Mouse (Mus musculus) right cerebral cortex, postnatal 4 days (tissue): ENCODE measurements at regions not wholly inside any gene's neighbourhood (a gene's known extent, or its start where the extent isn't known, plus 50 kb on each side); places are given as distances from the start of the nearest gene placed in this dataset.

Experiments
- DNase-seq: peaks from one replicate; pipeline ENCODE4 v3.0.0-alpha.2; 2022

- DNase-seq, result no peak
Measured at GRCm38 (mm10) chr8:64336546-64336945, 130.5 kb upstream of the Tll1 start.

- no peak for DNase-seq
Measured at GRCm38 (mm10) chr8:64335495-64335894, 129.4 kb upstream of the Tll1 start.

- no peak for DNase-seq
Measured at GRCm38 (mm10) chr8:64323985-64324384, 117.9 kb upstream of the Tll1 start.

GRCm38 (mm10) chr8:64320343-64320742, 114.3 kb upstream of the Tll1 start:
- DNase-seq, result no peak

GRCm38 (mm10) chr8:64319220-64319820, 113.2 kb upstream of the Tll1 start:
- DNase-seq, result no peak

- DNase-seq, result no peak
Measured at GRCm38 (mm10) chr8:64318524-64319219, 112.6 kb upstream of the Tll1 start.

GRCm38 (mm10) chr8:64317815-64318214, 111.7 kb upstream of the Tll1 start:
- no peak for DNase-seq

- no peak for DNase-seq
Measured at GRCm38 (mm10) chr8:64307995-64308394, 101.9 kb upstream of the Tll1 start.

GRCm38 (mm10) chr8:64282806-64283205, 76.7 kb upstream of the Tll1 start:
- DNase-seq, result no peak

GRCm38 (mm10) chr8:64281598-64281997, 75.5 kb upstream of the Tll1 start:
- no peak for DNase-seq

- no peak for DNase-seq
Measured at GRCm38 (mm10) chr8:64280391-64280790, 74.3 kb upstream of the Tll1 start.

- DNase-seq, result no peak
Measured at GRCm38 (mm10) chr8:64276058-64276457, 70.0 kb upstream of the Tll1 start.

- no peak for DNase-seq
Measured at GRCm38 (mm10) chr8:64265304-64265945, 59.4 kb upstream of the Tll1 start.
